Mouse (Mus musculus) limb, embryonic 15.5 days (tissue): ENCODE data around the gene Myo16. TPM values are rescaled to one million over a fixed set of nuclear protein-coding genes. Genes with fewer than 3 reads are reported as not detected.

Experiments
- ATAC-seq: fragments of 200-750 bp; cut with Nextera tagmentation; 2 replicates; pipeline ENCODE4 v1.8.0; 2017; ENCODE audit warnings: low read depth, moderate TSS enrichment; ENCODE audit not compliant: insufficient number of reproducible peaks, low FRiP score, low TSS enrichment
- H3K27ac ChIP-seq: fragments of 300-500 bp; sonication (generic); 2 replicates; pipeline ENCODE4 v1.5.1; 2015; ENCODE audit warnings: moderate library complexity, mild to moderate bottlenecking, inconsistent platforms
- H3K27me3 ChIP-seq: fragments of 300-500 bp; sonication (generic); 2 replicates; pipeline ENCODE4 v1.6.1; 2015; ENCODE audit warnings: inconsistent platforms
- H3K36me3 ChIP-seq: fragments of 300-500 bp; sonication (generic); 2 replicates; pipeline ENCODE4 v1.6.1; 2015; ENCODE audit warnings: inconsistent platforms
- H3K4me1 ChIP-seq: fragments of 300-500 bp; sonication (generic); 2 replicates; pipeline ENCODE4 v1.6.1; 2015; ENCODE audit warnings: inconsistent platforms
- H3K4me2 ChIP-seq: fragments of 300-500 bp; sonication (generic); 2 replicates; pipeline ENCODE4 v1.6.1; 2015; ENCODE audit warnings: mild to moderate bottlenecking, inconsistent platforms
- H3K4me3 ChIP-seq: fragments of 300-500 bp; sonication (generic); 2 replicates; pipeline ENCODE4 v1.5.1; 2015; ENCODE audit warnings: mild to moderate bottlenecking, inconsistent platforms
- H3K9ac ChIP-seq: fragments of 300-500 bp; sonication (generic); 2 replicates; pipeline ENCODE4 v1.6.1; 2015; ENCODE audit warnings: inconsistent platforms
- H3K9me3 ChIP-seq: fragments of 300-500 bp; sonication (generic); 2 replicates; pipeline ENCODE4 v1.6.1; 2016; ENCODE audit warnings: inconsistent platforms
- WGBS: fragments of 180-500 bp; shearing (Covaris S2); methylation state at CpG from one replicate; pipeline ENCODE4 v1.1.7; 2015; 5-methylcytosine and 5-hydroxymethylcytosine counted together
- polyA plus RNA-seq: library from polyadenylated mRNA; unstranded; fragments of >200 nt; fragmentation: Nextera tagmentation; extraction: Ambion mirVana; gene quantifications from 2 replicates; pipeline ENCODE4 v1.2.1, GENCODE M21; 2015

Myo16 gene
- polyA plus RNA-seq, 1 experiment from 2014 or later = 0.42 TPM

DNA sequence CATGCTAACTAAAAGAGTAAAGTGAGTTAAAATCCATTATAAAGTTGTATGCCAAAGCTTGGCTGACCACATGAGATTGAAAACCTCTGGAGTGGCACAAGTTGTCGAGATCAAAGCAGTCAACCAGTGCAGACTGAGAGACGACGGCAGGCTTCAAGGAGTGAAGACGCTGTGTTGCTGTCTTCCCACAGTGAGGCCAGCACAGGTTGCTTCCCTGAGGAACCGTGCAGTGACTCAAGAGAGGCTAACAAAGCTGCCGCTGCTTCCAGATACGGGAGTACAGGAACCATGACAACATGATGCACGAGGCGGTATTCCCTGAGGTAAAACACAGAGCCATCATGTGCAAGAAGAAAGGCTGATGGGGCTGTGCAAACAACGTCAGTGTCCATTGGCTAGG, 158.6 kb downstream of the Myo16 start:
- H3K27ac ChIP-seq = no peak overlapping the region
- H3K4me2 ChIP-seq = no peak overlapping the region
- no peaks in the 10 kb centered on the region for H3K4me1 ChIP-seq
- no peaks in the 10 kb centered on the region for H3K36me3 ChIP-seq
- no peaks in the 10 kb centered on the region for H3K27me3 ChIP-seq
- no peak overlapping the region for H3K9ac ChIP-seq
- no peak overlapping the region for H3K4me3 ChIP-seq
- no peak for ATAC-seq
- WGBS = 70% methylated on average over 10 of the region's 10 CpGs
- no peaks in the 10 kb centered on the region for H3K9me3 ChIP-seq

DNA sequence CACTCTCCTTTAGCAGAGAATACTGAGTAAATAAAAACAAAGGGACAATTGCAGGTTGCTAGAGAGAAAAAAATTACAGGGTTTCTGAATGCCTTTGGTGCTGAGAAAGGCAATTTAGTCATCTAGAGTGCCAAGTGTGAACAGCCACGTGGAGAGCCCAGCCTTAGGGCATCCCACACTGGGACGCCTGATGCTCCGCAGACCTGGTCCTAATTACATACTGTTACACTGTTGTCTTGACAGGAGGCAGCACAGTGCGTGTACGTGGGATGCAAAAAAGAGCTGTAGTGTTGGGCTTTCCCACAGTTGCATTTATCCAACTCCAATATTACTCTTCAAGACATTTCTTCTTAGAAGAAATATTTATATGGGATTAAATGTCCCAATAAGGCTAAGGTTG, 162.5 kb downstream of the Myo16 start:
- no peaks in the 10 kb centered on the region for H3K27me3 ChIP-seq
- no peaks in the 10 kb centered on the region for H3K9me3 ChIP-seq
- 22% methylated on average over 5 of the region's 5 CpGs for WGBS
- no peak overlapping the region for H3K4me3 ChIP-seq
- H3K4me1 ChIP-seq = no peaks in the 10 kb centered on the region
- no peak overlapping the region for H3K9ac ChIP-seq
- H3K27ac ChIP-seq = no peak overlapping the region
- H3K36me3 ChIP-seq = no peaks in the 10 kb centered on the region
- no peak overlapping the region for H3K4me2 ChIP-seq
- ATAC-seq = no peak

DNA sequence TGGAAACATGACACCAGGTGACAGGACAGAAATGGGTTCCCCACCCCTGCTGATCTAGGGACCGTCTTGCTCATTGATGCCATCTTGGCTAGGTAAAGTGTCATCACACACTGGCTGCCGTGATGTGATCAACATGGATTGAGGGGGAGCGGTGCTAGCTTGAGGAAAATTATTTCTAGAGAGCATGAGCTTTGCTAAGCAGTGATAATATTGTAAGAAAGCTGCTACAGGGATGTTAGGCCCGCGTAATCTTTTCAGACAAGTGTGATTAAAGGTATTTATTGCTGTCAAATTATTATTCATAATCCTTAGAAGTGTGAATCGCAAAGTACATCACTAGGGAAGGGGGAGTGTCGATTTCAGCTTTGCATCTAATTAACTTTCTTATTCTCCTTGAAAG, 164.4 kb downstream of the Myo16 start:
- no peak for ATAC-seq
- H3K36me3 ChIP-seq = no peaks in the 10 kb centered on the region
- no peak overlapping the region for H3K27ac ChIP-seq
- no peaks in the 10 kb centered on the region for H3K4me1 ChIP-seq
- no peak overlapping the region for H3K4me3 ChIP-seq
- 86% methylated on average over 7 of the region's 7 CpGs for WGBS
- H3K9ac ChIP-seq = no peak overlapping the region
- H3K4me2 ChIP-seq = no peak overlapping the region
- H3K27me3 ChIP-seq = no peaks in the 10 kb centered on the region
- no peaks in the 10 kb centered on the region for H3K9me3 ChIP-seq

DNA sequence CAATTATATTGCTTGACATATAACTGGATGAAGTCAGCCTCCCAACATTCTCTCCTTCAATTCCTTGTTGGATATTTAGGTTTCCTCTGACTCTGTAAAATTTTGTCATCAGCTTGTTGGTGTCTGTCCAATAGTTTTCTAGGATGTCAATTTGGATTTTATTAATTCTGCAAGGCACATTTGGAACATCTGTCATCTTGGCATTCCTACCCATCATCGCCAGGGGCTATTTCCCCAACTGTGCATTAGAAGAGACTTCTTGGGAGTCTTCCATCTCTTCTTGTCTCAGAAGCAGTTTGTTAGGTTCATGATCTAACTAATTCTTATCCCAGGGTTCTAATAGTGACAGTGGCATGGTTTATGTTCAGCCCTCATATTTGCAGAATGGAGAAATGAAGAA, 196.7 kb downstream of the Myo16 start:
- Histone ChIP-seq H3K36me3 (no peaks in the 10 kb centered on the region), H3K4me1 (no peaks in the 10 kb centered on the region), H3K27me3 (no peaks in the 10 kb centered on the region; the same call in 1 of the 2 replicates), H3K4me2 (no peak overlapping the region), H3K27ac (no peak overlapping the region), H3K9ac (no peak overlapping the region), H3K4me3 (no peak overlapping the region), H3K9me3 (no peaks in the 10 kb centered on the region)
- ATAC-seq = no peak
- WGBS = 81% methylated on average over 1 of the region's 1 CpGs

DNA sequence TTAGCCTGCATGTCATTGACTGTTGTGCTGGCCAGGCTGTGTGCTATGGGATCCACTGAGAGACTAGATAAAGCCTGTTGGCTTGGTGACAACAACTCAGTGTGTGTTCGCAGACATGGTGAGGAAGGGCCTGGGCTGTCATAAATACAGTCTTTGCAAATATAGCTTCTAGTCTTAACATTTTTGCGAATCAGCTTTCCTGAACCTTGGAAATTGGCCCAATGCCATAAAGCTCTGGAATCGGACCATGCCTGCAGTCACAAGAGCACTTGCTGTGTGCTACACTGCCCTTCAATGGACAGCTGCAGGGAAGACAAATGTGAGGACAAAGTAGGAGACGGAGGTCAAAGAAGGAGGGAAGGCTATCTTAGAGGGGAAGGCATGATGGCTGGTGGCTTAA, 205.0 kb downstream of the Myo16 start:
- Histone ChIP-seq H3K36me3 (no peaks in the 10 kb centered on the region), H3K4me1 (no peaks in the 10 kb centered on the region), H3K9ac (no peak overlapping the region), H3K4me2 (no peak overlapping the region), H3K9me3 (no peaks in the 10 kb centered on the region), H3K27ac (no peak overlapping the region), H3K4me3 (no peak overlapping the region), H3K27me3 (no peaks in the 10 kb centered on the region)
- no peak for ATAC-seq
- WGBS = 68% methylated on average over 4 of the region's 4 CpGs

DNA sequence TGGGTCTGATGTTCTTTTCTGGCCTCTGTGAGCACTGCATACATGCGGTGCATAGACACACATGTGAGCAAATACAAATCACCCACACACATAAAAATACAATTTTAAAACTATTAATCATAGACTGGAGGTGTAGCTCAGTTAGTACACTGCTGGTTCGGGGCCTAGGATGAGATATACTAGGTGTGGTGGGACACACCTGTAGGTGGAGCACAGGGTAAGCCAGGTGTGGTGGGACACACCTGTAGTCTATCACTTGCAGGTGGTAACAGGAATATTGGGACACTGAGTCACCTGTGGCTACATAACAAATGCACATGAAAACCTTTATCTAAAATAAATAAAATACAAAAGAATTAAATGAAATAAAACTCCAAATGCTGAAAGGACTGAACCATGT, 209.2 kb downstream of the Myo16 start:
- WGBS = 82% methylated on average over 2 of the region's 2 CpGs
- H3K4me3 ChIP-seq = no peak overlapping the region
- no peaks in the 10 kb centered on the region for H3K9me3 ChIP-seq
- H3K27ac ChIP-seq = no peak overlapping the region
- no peak overlapping the region for H3K4me2 ChIP-seq
- no peaks in the 10 kb centered on the region for H3K36me3 ChIP-seq
- H3K9ac ChIP-seq = no peak overlapping the region
- no peaks in the 10 kb centered on the region for H3K4me1 ChIP-seq
- ATAC-seq = no peak
- H3K27me3 ChIP-seq = no peaks in the 10 kb centered on the region

DNA sequence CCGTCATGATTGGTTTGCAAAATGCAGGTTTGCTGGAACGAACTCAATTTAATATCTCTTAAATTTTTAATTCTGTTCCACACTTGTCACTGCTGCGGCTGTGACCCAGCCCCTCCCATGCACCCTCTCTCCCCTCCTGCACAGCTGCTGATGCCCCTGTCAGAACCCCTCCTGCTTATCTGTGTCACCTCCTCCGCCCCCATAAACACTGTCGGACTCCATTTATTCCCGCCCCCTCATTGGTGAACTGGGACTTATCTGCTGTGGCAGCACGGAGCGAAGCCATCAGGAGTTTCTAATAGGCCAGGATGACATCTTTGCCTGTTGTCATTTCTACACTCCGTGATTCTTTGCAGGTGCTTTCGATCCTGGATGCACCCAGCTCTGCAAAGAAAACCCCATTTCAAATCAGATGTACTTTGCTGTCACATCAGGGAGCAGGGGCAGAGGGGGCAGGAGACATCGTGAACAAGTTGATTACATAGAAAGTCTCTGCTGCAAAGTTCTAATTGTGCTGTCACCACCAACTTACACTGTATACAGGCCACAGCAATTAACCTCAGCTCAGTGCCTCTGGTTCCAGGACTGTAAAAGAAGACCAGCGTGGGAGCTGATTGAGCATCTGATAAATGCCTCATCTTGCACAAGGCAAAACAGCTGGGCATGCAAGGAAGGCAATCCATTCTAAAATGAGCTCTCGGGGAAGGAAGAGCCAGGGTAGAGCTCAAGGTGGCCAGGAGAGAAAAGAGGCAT, 210.1 kb downstream of the Myo16 start:
- no peak overlapping the region for H3K4me2 ChIP-seq
- no peak overlapping the region for H3K9ac ChIP-seq
- H3K27ac ChIP-seq = no peak overlapping the region
- H3K4me3 ChIP-seq = no peak overlapping the region
- H3K4me1 ChIP-seq = no peaks in the 10 kb centered on the region
- H3K27me3 ChIP-seq = no peaks in the 10 kb centered on the region
- no peak for ATAC-seq
- 47% methylated on average over 13 of the region's 13 CpGs for WGBS
- H3K9me3 ChIP-seq = no peaks in the 10 kb centered on the region
- no peaks in the 10 kb centered on the region for H3K36me3 ChIP-seq

DNA sequence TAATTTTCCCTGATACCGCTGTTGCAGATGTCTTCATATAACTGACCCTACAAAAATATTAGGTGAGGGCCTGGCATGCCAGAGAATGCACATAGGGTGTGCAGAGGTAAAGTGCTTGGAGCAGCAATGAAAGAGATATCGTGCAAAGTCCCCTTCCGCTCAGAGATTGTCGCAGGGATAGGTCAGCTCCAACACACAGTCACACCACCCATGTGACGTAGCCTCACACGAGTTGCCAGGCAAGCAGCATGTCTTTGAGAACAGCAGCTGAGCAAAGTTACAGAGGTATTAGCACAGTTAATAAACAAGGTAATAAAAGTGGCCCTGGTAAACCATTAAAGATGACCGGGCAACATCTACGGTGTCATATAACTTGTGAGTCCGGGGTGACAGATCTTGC, 212.4 kb downstream of the Myo16 start:
- ATAC-seq = no peak
- WGBS = 54% methylated on average over 9 of the region's 9 CpGs
- no peaks in the 10 kb centered on the region for H3K36me3 ChIP-seq
- H3K4me3 ChIP-seq = no peak overlapping the region
- H3K4me1 ChIP-seq = no peaks in the 10 kb centered on the region
- no peaks in the 10 kb centered on the region for H3K27me3 ChIP-seq
- no peak overlapping the region for H3K4me2 ChIP-seq
- no peak overlapping the region for H3K9ac ChIP-seq
- H3K27ac ChIP-seq = no peak overlapping the region
- H3K9me3 ChIP-seq = no peaks in the 10 kb centered on the region

DNA sequence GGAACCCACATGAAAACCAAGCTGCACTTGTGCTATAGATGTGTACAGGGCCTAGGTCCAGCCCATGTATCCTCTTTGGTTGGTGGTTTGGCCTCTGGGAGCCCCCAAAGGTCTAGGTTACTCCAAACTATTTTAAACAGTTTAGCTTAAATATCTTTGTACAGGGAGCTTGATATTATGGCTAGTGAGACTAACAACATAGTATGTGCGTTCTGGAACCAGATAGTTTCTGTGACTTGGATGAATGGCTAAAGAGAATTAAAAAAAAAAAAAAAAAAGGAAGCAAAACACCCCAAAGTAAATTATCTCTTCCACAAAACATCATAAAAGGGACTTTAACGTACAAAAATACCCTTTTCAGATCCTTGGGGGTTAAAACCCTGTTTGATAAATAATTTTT, 218.9 kb downstream of the Myo16 start:
- Histone ChIP-seq H3K9ac (no peak overlapping the region), H3K4me1 (no peaks in the 10 kb centered on the region), H3K9me3 (no peaks in the 10 kb centered on the region), H3K36me3 (no peaks in the 10 kb centered on the region), H3K4me2 (no peak overlapping the region), H3K4me3 (no peak overlapping the region), H3K27me3 (no peaks in the 10 kb centered on the region), H3K27ac (no peak overlapping the region)
- ATAC-seq = no peak
- WGBS = 81% methylated on average over 2 of the region's 2 CpGs

DNA sequence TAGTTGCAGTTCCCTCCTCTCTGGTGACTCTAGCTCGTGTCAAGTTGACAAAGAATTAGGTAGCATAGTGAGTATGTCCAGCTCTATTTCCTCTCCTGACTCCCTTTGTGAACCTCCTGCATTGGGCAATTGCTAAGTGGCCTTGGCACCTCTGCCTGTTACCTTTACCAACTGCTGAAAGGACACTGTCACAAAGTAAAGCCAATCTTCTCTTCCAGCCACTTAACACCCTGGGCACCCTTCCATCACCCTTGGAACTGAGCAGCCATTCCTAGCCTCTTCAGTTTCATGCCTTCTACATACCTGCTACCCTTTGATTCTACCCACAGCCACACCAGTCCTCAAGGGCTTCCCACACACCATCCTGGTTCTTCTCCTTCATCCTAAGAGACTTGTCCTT, 233.4 kb downstream of the Myo16 start:
- H3K9me3 ChIP-seq = no peaks in the 10 kb centered on the region
- H3K4me1 ChIP-seq = no peaks in the 10 kb centered on the region
- H3K4me2 ChIP-seq = no peak overlapping the region
- ATAC-seq = no peak
- no peak overlapping the region for H3K4me3 ChIP-seq
- no peaks in the 10 kb centered on the region for H3K36me3 ChIP-seq
- 57% methylated on average over 1 of the region's 1 CpGs for WGBS
- no peak overlapping the region for H3K9ac ChIP-seq
- H3K27ac ChIP-seq = no peak overlapping the region
- no peaks in the 10 kb centered on the region; the same call in 1 of the 2 replicates for H3K27me3 ChIP-seq

DNA sequence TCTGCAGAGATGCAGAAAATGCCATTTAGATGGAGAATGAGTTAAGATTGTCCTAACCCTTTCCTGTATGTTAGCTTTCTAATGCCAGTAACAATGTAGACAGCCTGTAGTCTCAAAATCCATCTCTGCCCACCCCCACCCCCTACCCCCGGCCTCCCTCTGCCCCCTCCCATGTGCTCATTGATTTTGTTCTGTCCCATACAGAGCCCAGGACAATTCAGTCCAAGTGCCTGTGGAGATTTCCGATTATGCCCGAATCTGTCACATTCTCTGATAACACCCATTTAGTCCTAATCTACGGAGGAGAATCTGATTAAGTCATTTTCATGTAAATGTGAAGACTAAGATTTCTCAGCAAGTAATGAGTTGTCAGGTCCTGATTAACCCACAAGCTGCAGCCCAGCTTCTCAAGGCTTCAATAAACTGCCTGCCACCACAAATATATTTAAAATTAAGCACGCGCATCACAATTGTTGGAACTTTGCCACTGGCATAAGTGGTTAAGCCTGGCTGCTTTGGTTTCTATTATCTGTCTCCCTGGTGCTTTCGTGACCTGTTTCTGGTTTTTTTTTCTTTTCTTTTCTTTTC, 237.5 kb downstream of the Myo16 start:
- Histone ChIP-seq H3K4me1 (no peaks in the 10 kb centered on the region), H3K27ac (no peak overlapping the region), H3K9ac (no peak overlapping the region), H3K9me3 (no peaks in the 10 kb centered on the region), H3K4me2 (no peak overlapping the region), H3K27me3 (no peaks in the 10 kb centered on the region), H3K4me3 (no peak overlapping the region), H3K36me3 (no peaks in the 10 kb centered on the region)
- 67% methylated on average over 7 of the region's 7 CpGs for WGBS
- ATAC-seq = no peak

DNA sequence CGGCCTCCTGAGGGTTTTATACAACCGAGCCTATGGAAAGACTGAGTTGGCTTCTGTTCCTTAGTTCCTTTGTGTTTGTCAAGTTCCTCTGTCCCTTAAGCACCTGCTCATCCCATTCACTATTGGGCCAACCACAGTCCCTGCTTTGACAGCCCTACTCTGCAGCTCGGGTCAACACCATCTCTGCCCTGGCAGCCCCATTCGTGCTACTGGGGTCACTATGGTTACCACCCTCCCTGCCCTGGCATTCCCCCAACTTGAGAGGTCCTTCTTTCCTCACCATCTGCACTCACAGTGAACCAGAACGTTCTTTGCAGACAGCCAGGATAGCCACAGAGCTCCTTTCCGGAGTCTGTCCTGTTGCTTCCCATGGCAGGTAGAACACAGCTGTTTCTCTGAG, 238.2 kb downstream of the Myo16 start:
- no peak for ATAC-seq
- Histone ChIP-seq H3K27me3 (no peaks in the 10 kb centered on the region), H3K4me3 (no peak overlapping the region), H3K36me3 (no peaks in the 10 kb centered on the region), H3K27ac (no peak overlapping the region), H3K4me2 (no peak overlapping the region), H3K4me1 (no peaks in the 10 kb centered on the region), H3K9me3 (no peaks in the 10 kb centered on the region), H3K9ac (no peak overlapping the region)
- WGBS = 73% methylated on average over 6 of the region's 6 CpGs

DNA sequence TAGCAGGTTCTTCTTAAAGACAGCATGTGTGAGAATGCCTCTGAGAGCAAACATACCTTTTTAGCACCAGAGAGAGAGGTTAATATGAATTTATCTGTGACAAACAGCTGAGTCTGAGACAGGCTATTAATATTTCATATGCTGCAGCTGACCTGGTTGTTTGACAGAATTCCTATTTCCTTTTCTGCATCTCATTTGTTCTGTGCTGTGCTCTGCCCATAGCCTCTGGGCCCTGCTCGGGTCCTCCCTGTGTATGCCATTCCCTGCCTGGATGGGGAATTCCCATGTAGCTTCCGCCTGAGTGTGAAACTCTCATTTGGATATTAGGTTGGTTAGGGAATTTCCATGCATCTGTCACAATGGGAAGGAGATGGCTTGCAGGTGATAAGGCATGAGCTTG, 240.8 kb downstream of the Myo16 start:
- WGBS = 74% methylated on average over 2 of the region's 2 CpGs
- H3K4me3 ChIP-seq = no peak overlapping the region
- H3K27ac ChIP-seq = no peak overlapping the region
- ATAC-seq = no peak
- H3K9me3 ChIP-seq = no peaks in the 10 kb centered on the region
- H3K36me3 ChIP-seq = no peaks in the 10 kb centered on the region
- H3K4me1 ChIP-seq = no peaks in the 10 kb centered on the region
- H3K27me3 ChIP-seq = no peaks in the 10 kb centered on the region
- no peak overlapping the region for H3K9ac ChIP-seq
- H3K4me2 ChIP-seq = no peak overlapping the region
